Mouse (Mus musculus) B cell, adult 2 months (primary cell): Measurements from ENCODE around the gene Plekhg5.

Experiments used
- DNase-seq, 2 experiments: peaks; one replicate each; pipeline ENCODE4 v3.0.0; 2022

Plekhg5 gene

DNA sequence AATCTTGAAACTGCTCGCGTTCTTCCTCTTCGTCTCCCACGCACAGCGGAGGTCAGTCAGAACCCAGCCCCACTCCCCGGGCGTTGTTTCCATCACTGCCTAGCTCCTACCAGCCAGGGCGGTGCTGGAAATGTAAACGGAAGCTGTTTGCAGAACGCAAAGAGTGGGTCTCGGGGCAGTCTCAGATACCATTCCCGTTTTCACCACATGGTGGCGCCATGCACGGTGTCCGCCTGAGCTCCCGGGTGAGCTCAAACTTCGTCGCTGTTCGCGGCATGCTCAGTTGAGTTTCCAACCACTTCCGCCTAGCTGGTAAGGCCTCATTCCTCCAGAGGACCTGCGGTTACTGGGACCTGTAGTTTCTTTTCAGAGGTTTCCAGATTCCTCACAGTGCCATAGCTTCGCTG is 81.5 kb downstream of the Plekhg5 start:
- DNase-seq: peak; percentile 97

- no peak for DNase-seq
These were observed 82.7 kb downstream of the Plekhg5 start for GRCm38 (mm10) chr4:152155019-152155418.

GRCm38 (mm10) chr4:152157779-152158584 is 85.7 kb downstream of the Plekhg5 start:
- peak; percentile 85 for DNase-seq

DNA sequence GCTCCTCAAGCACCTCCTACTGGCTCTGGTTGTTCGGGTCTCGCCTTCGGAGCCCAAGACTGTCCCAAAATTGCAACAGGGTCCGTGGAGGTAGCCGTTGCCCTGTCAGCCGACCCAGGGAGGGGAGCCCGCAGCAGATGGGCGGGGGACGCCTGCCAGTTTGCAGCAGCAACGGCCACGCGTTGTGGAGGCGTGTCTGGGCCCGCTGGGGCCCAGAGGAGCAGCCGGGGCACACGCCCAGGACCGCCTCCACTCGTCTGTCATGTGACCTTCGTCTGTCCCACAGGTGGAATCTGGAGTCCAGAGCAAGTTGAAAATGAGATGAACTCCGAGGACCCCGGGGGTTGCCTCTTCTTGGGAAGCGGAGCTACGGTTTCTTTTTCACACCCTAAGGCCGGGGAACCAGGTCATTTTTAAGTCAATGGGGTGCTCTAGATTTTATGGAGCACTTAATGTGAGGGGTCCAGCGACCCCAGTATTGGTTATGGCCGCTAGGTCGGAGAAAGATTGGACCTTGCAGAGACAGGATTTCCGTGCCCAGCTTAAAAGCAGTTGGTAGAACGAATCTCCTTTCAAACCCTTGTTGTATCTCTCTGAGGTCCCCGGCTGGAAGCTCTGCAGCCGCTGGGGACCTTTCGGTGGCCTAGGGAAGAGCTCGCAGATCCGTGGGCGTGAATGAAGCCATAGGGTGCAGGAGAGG is 86.4 kb downstream of the Plekhg5 start, which contains the start of gene Hes2:
Gene Hes2 (plus strand): TSS at position 283 of the 700 bp plus-strand sequence.
- DNase-seq: peak; percentile 19 to 25

GRCm38 (mm10) chr4:152159285-152159678 is 87.0 kb downstream of the Plekhg5 start:
- peak in 1 of 2 experiments; percentile 13 for DNase-seq

DNA sequence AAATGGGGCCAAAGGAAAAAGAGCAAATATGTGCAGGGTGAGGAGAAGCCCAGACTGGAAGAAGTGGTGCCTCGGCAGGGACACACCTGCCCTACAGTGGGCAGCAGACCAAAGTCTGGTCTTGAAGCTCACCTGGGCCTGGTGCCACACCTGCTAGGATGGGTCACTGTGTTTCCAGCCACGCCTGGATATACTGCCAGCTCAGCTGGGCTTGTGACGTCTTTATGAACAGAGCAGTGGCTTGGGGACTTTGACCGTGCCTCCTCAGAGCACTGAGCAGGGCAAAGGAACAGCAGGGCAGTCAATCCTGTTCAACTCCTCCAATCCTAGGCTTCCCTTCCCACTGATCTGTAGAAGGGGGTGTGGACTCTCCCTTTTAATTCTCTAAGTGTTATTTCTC is 88.5 kb downstream of the Plekhg5 start:
- no peak for DNase-seq

- no peak for DNase-seq
These were observed 89.3 kb downstream of the Plekhg5 start for GRCm38 (mm10) chr4:152161601-152162000.

DNA sequence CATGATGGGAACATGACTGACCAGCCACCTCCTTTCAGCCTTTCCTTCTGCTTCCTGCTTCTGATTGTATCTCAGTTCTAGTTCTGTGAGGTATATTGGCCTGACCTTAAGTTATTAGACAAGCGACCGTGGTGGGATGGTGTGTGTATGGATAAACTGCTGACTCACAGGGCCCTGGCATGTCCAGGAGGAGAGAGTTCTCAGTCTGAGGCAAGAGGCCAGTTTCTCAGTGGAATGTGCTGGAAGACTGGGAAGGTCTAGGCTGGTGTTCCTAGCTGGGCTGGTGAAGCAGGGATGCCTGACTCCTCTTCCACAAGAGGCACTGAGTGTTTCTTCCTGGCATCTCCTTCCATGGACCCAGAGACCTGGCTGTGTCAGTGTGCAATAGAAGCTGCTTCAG is 90.5 kb downstream of the Plekhg5 start:
- DNase-seq: no peak
